Mouse (Mus musculus) neural tube, embryonic 12.5 days (tissue): ENCODE measurements around the gene Bri3. TPM values are rescaled to one million over a fixed set of nuclear protein-coding genes. Genes with fewer than 3 reads are reported as not detected.

Source experiments
- ATAC-seq: fragments of 200-750 bp; cut with Nextera tagmentation; 2 replicates; pipeline ENCODE4 v1.8.0; 2017; ENCODE audit warnings: low read depth, mild to moderate bottlenecking, moderate TSS enrichment, moderate library complexity; ENCODE audit not compliant: low FRiP score
- H3K27ac ChIP-seq: fragments of 300-500 bp; sonication (generic); 2 replicates; pipeline ENCODE4 v1.5.1; 2016
- H3K27me3 ChIP-seq: fragments of 300-500 bp; sonication (generic); replicated peaks from 2 replicates; pipeline ENCODE4 v1.6.1; 2016; ENCODE audit warnings: mild to moderate bottlenecking
- H3K36me3 ChIP-seq: fragments of 300-500 bp; sonication (generic); 2 replicates; pipeline ENCODE4 v1.6.1; 2016; ENCODE audit warnings: mild to moderate bottlenecking
- H3K4me1 ChIP-seq: fragments of 300-500 bp; sonication (generic); 2 replicates; pipeline ENCODE4 v1.6.1; 2016
- H3K4me2 ChIP-seq: fragments of 300-500 bp; sonication (generic); replicated peaks from 2 replicates; pipeline ENCODE4 v1.6.1; 2016; ENCODE audit warnings: mild to moderate bottlenecking
- H3K4me3 ChIP-seq: fragments of 300-500 bp; sonication (generic); 2 replicates; pipeline ENCODE4 v1.5.1; 2016
- H3K9ac ChIP-seq: fragments of 300-500 bp; sonication (generic); 2 replicates; pipeline ENCODE4 v1.6.1; 2016; ENCODE audit warnings: mild to moderate bottlenecking
- H3K9me3 ChIP-seq: fragments of 300-500 bp; sonication (generic); 2 replicates; pipeline ENCODE4 v1.6.1; 2016; ENCODE audit warnings: mild to moderate bottlenecking
- WGBS: fragments of 180-500 bp; shearing (Covaris S2); methylation state at CpG from one replicate; pipeline ENCODE4 v1.1.7; 2016; 5-methylcytosine and 5-hydroxymethylcytosine counted together
- polyA plus RNA-seq: library from polyadenylated mRNA; unstranded; fragments of >200 nt; fragmentation: Nextera tagmentation; extraction: Ambion mirVana; gene quantifications from 2 replicates; pipeline ENCODE4 v1.2.1, GENCODE M21; 2016

Gene Bri3
- polyA plus RNA-seq, 1 experiment from 2014 or later: 148 TPM

DNA sequence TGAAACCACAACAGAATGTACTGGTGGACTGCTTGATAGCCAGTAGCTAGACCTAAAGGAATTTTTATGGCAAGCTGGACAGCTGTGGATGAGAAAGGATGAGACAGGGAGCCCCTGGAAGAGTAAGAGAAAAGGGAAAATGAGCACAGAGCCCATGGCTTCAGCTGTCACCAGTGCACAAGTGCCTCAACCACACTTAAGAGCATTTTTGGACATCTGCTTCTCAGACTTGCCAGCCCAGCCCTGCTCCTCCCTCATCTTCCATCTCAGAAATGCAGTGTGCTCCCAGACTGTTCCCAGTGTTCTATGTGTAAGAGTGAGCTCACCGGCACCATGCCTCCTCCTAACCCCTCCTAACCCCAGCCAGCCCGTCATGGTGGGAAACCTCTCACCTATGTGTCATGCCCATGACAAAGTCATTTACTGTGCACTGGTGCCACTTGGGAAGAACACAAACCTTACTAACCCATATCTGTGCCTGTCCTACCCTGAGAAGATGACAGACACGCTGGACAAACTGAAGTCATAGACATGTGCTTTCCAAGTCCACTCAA is 43.1 kb downstream of the Bri3 start:
- Histone ChIP-seq H3K27me3 (no peaks in the 10 kb centered on the region), H3K9me3 (no peaks in the 10 kb centered on the region), H3K36me3 (no peaks in the 10 kb centered on the region), H3K4me3 (no peak overlapping the region), H3K4me1 (no peaks in the 10 kb centered on the region), H3K9ac (no peak overlapping the region), H3K27ac (no peak overlapping the region), H3K4me2 (no peak overlapping the region)
- ATAC-seq: no peak
- WGBS: 83% methylated on average over 3 of the region's 3 CpGs

DNA sequence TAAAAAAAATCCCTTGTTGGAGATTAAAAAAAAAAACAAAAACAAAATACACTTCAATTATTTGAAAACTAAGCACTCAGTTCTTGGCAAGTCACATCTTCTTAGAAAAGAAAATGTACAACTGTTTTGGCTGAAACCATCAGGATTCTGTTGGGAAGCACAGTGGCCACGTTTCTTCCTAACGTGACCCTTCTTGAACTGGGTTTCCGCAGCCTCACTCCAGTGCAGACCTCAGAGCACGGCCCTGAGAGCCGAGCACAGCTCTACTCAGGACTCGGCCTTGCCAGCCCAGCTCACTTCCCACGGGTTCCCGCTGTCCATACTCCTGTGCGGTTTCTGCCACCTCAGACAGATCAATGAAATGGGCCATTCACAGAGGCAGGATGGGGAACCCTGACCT is 44.2 kb downstream of the Bri3 start:
- 89% methylated on average over 9 of the region's 9 CpGs for whole genome bisulfite sequencing
- no peak overlapping the region for H3K4me2 ChIP-seq
- no peaks in the 10 kb centered on the region for H3K27me3 ChIP-seq
- ATAC-seq: no peak
- H3K36me3 ChIP-seq: no peaks in the 10 kb centered on the region
- H3K9ac ChIP-seq: no peak overlapping the region
- H3K27ac ChIP-seq: no peak overlapping the region
- no peaks in the 10 kb centered on the region for H3K9me3 ChIP-seq
- no peaks in the 10 kb centered on the region for H3K4me1 ChIP-seq
- H3K4me3 ChIP-seq: no peak overlapping the region

DNA sequence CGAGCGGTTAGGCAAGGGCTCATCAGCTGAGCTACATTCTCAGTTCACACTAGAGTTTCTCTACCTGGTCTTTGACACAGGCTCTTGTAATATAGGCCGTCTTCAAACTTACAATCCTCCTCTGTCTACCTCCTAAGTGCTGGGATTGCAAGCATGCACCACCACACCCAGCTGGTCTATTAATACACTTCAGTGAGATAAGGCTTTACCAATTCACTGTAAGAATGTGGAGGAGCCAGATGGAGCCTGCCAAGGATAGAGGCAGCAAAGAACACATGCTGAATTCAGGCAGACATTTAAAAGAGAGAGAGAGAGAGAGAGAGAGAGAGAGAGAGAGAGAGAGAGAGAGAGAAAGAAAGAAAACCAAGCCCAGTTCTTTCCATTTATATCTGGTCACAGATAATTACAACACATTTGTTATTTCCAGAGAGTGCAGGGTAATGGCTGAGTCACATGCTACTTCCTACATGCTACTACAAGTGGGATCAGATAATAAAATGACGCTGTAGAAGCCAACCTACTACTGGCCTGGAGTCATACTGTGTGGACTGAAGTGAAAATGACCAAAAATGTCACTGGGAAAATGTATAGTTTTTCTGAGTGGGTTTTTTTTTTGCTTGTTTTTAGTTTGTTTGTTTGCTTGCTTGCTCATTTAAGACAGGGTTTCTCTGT is 45.7 kb downstream of the Bri3 start:
- Histone ChIP-seq H3K36me3 (no peaks in the 10 kb centered on the region), H3K9ac (no peak overlapping the region), H3K4me1 (no peaks in the 10 kb centered on the region), H3K27ac (no peak overlapping the region), H3K9me3 (no peaks in the 10 kb centered on the region), H3K27me3 (no peaks in the 10 kb centered on the region), H3K4me2 (no peak overlapping the region), H3K4me3 (no peak overlapping the region)
- WGBS: 93% methylated on average over 4 of the region's 4 CpGs
- ATAC-seq: no peak

DNA sequence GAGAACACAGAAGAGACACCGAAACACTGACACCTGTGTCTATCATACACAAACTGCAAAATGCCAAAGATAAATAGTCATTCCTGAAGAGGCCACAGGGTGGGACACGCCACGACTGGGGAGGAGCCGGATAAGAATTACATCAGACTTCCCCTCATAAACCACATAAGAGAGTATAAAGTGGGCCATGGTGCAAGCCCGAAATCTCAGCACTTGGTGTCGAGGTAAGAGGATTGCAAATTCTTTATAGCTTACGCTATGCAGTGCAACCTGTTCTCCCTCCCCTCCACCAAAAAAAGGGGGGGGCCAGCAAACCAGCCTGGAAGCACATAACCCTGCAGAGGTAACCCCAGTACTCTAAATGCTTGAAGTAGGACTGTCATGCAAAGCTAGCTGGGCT is 50.7 kb downstream of the Bri3 start:
- Histone ChIP-seq H3K4me1 (no peaks in the 10 kb centered on the region), H3K36me3 (no peaks in the 10 kb centered on the region), H3K9me3 (no peaks in the 10 kb centered on the region), H3K27me3 (no peaks in the 10 kb centered on the region), H3K4me3 (no peak overlapping the region), H3K4me2 (no peak overlapping the region), H3K9ac (no peak overlapping the region), H3K27ac (no peak overlapping the region)
- ATAC-seq: no peak
- 86% methylated on average over 7 of the region's 7 CpGs for WGBS

DNA sequence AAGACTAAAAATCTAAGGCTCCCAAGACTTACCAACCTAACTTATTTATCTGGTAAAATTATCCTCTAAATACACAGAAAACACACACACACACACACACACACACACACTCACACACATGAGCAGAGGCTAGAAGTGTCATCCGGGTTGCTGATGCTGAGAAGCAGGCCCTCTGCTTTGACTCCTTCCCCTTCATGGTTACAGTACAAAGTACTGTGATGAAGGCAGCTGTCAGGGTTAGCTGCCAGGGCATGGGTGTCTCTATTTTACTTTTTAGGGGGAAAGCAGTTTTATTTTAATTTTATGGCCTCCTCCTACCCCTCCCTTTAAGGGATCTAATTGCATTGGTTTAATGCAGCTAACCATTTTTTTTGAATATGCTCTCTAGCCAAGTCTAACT is 51.1 kb downstream of the Bri3 start:
- no peak overlapping the region for H3K27ac ChIP-seq
- no peaks in the 10 kb centered on the region for H3K36me3 ChIP-seq
- H3K4me2 ChIP-seq: no peak overlapping the region
- H3K4me1 ChIP-seq: no peaks in the 10 kb centered on the region
- no peaks in the 10 kb centered on the region for H3K9me3 ChIP-seq
- WGBS: 91% methylated on average over 1 of the region's 1 CpGs
- H3K4me3 ChIP-seq: no peak overlapping the region
- ATAC-seq: no peak
- no peak overlapping the region for H3K9ac ChIP-seq
- no peaks in the 10 kb centered on the region for H3K27me3 ChIP-seq

DNA sequence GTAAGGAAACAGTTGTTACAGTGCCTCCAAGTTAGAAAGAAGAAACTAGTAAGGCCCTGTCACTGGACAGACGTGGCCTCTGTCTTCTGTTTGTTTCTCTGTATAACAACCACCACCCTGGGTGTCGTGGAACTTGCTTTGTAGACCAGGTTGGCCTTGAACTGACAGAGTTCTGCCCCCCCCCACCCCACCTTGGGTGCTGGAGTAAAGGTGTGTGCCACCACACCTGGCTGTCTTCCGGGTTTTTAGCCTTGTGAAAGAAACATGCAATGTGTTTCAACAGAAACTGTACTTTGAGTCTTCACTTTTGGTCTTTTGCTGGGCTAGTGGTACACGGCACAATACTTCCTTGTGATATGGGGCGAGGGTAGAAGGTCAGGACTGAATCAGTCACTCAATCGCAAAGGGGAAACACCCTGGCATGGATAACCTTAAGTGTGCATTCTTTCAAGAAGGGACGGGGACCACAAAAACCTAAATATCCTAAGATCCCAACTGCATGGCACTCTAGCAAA is 51.9 kb downstream of the Bri3 start:
- Histone ChIP-seq H3K4me3 (no peak overlapping the region), H3K9me3 (no peaks in the 10 kb centered on the region), H3K27me3 (no peaks in the 10 kb centered on the region), H3K4me1 (no peaks in the 10 kb centered on the region), H3K36me3 (no peaks in the 10 kb centered on the region), H3K9ac (no peak overlapping the region), H3K4me2 (no peak overlapping the region), H3K27ac (no peak overlapping the region)
- 83% methylated on average over 7 of the region's 7 CpGs for WGBS
- no peak for ATAC-seq

DNA sequence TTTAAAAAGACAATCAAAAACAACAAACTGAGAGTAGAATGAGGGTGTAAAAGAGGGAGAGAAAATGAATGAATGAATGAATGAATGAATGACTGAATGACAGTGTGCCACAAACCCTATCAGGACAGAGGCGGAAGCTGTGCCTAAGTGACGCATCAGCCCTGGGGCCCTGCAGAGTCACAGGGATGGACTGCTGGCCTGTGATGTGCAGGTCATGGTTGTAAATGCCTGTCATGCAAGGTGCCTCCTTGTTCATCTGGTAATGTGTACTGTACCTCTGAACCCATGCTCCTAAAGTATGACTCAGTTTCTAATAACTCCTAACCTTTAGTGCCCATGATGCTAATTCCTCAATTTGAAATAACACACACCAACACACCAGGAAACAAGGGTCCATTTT is 58.8 kb downstream of the Bri3 start:
- no peaks in the 10 kb centered on the region for H3K9me3 ChIP-seq
- ATAC-seq: no peak
- H3K4me1 ChIP-seq: no peaks in the 10 kb centered on the region
- H3K27me3 ChIP-seq: no peaks in the 10 kb centered on the region
- no peaks in the 10 kb centered on the region for H3K36me3 ChIP-seq
- H3K27ac ChIP-seq: no peak overlapping the region
- H3K9ac ChIP-seq: no peak overlapping the region
- 94% methylated on average over 2 of the region's 2 CpGs for WGBS
- no peak overlapping the region for H3K4me3 ChIP-seq
- no peak overlapping the region for H3K4me2 ChIP-seq

DNA sequence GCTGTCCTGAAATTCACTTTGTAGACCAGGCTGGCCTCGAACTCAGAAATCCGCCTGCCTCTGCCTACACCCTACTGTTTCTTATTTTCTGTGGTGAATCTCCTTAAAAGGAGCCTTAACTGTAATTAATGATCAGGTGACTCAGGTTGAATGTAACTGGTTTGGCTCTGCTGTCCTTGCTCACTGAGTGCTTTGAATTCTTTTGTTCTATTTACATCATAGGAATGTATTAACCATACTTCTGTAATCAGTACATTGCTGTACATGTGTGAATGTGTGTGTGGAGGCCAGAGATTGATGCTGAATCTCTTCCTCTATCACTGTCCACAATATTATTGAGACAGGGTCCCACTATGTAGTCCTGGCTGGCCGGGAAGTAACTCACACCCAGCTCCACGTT is 64.7 kb downstream of the Bri3 start:
- 83% methylated on average over 4 of the region's 4 CpGs for WGBS
- no peak for ATAC-seq
- Histone ChIP-seq H3K4me3 (no peak overlapping the region), H3K4me2 (no peak overlapping the region), H3K27ac (no peak overlapping the region), H3K36me3 (no peaks in the 10 kb centered on the region), H3K27me3 (no peaks in the 10 kb centered on the region), H3K9ac (no peak overlapping the region), H3K4me1 (no peaks in the 10 kb centered on the region), H3K9me3 (no peaks in the 10 kb centered on the region)

DNA sequence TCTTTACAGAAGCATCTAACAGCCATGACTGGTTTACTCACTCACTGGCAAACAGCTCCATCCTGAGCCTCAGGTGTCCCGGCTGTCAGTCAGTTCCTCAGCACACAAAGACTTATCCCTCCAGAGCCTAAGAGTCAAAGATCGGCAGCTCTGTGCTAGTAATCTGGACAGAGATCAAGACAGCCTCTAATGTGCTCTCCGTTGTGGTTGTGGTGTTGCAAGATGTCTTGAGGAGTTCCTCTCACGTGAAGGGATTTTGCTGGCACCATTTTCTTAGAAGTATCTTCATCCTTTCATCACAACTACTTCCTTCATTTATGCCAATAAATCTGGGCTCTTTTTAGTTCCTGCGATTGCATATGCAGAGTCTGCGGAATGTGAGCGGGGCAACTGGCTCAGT is 67.9 kb downstream of the Bri3 start:
- Histone ChIP-seq H3K27me3 (no peaks in the 10 kb centered on the region), H3K4me2 (no peak overlapping the region), H3K4me1 (no peaks in the 10 kb centered on the region), H3K9me3 (no peaks in the 10 kb centered on the region), H3K36me3 (no peaks in the 10 kb centered on the region), H3K9ac (no peak overlapping the region), H3K27ac (no peak overlapping the region), H3K4me3 (no peak overlapping the region)
- WGBS: 87% methylated on average over 7 of the region's 7 CpGs
- no peak for ATAC-seq

DNA sequence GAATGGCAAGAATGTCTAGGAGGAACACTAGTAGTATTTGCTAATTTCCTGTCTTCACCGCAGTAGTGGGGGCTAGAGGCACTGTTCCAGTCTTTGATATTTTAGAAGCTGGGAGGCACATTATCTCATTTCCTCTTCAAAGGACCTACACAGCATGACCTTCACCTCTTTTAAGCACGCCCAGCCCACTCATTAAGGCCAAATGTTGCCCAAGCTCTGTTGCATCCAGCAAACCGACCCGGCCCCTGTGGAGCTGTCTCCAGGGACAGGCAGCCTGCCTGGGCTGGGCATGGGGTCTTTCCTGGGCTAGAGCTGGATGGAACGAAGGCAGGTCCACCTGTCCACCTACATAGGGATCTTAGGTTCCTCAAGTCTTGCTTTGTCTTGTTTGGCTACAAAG is 69.1 kb downstream of the Bri3 start:
- no peak overlapping the region for H3K27ac ChIP-seq

DNA sequence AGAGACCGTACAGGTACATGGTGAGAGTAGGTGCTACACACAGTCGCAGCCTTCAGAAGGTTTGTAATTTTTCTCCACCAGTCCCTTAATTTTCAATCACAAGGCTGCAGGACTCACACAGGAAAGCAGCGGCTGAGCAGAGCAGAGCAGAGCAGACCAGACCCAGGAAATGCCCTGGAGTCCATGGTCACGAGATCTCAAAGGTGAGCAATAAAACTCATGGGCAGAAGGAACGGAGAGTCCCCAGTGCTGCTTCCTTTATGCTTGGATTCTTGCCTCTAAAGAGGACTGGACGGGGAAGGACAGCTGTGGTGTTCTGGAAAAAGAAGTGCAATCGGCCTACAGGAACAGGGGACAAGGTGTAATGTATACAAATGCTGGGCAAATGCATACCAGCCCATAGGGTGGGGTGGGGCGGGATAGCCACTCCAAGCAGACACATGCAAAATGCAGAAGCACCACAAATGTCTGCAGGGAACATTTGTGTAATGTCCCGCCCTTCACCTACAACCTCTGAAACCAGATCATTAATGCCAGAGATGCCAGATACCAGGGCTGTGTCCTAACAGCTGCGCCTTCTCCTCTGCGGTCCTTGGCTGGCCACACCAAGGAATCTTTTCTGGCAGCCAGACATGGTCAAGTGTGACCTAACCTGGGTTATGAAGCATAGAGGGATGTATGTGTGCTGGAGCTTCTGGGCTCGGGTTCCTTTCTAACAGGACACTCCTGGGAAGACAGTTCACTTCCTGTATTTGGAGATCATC is 70.7 kb downstream of the Bri3 start:
- H3K27ac ChIP-seq: no peak overlapping the region
- 85% methylated on average over 12 of the region's 12 CpGs for WGBS
- H3K4me1 ChIP-seq: peaks cover 4% of the 10 kb centered on the region; the same call in 1 of the 2 replicates
- H3K9me3 ChIP-seq: no peaks in the 10 kb centered on the region
- H3K4me2 ChIP-seq: no peak overlapping the region
- no peaks in the 10 kb centered on the region for H3K27me3 ChIP-seq
- no peak overlapping the region for H3K9ac ChIP-seq
- ATAC-seq: no peak
- H3K4me3 ChIP-seq: no peak overlapping the region
- H3K36me3 ChIP-seq: no peaks in the 10 kb centered on the region

More for the DNA sequence above, 69.1 kb downstream of the Bri3 start:
- H3K9me3 ChIP-seq: no peaks in the 10 kb centered on the region
- H3K27me3 ChIP-seq: no peaks in the 10 kb centered on the region
- H3K9ac ChIP-seq: no peak overlapping the region
- no peak overlapping the region for H3K4me2 ChIP-seq
- H3K36me3 ChIP-seq: no peaks in the 10 kb centered on the region
- ATAC-seq: no peak
- H3K4me1 ChIP-seq: peaks cover 4% of the 10 kb centered on the region; the same call in 1 of the 2 replicates
- H3K4me3 ChIP-seq: no peak overlapping the region
- 28% methylated on average over 5 of the region's 5 CpGs for WGBS

DNA sequence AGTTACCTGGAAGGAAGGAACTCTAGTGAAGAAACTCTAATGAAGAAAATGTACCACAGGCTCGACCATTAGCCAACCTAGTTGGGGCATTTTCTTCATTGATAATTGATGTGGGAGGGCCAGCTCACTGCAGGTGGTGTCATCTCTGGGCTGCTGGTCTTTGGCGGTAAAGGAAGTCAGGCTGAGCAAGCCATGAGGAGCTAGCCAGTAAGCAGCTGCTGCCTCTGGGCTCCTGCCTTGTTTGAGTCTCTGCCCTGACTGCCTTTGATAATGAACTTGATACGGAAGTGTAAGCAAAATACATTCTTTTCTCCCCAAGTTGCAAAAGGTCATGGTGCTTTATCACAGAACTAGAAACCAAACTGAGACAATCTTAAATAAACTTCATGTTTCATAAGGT is 72.2 kb downstream of the Bri3 start:
- H3K4me1 ChIP-seq: peaks cover 4% of the 10 kb centered on the region; the same call in 1 of the 2 replicates
- ATAC-seq: no peak
- no peaks in the 10 kb centered on the region for H3K9me3 ChIP-seq
- H3K4me2 ChIP-seq: no peak overlapping the region
- no peaks in the 10 kb centered on the region for H3K27me3 ChIP-seq
- H3K27ac ChIP-seq: no peak overlapping the region
- no peak overlapping the region for H3K9ac ChIP-seq
- H3K4me3 ChIP-seq: no peak overlapping the region
- WGBS: 64% methylated on average over 3 of the region's 3 CpGs
- no peaks in the 10 kb centered on the region for H3K36me3 ChIP-seq
